Mouse (Mus musculus) bone marrow, adult 2 months (tissue): ENCODE measurements around the gene Mta3. TPM values are rescaled to one million over a fixed set of nuclear protein-coding genes. Genes with fewer than 3 reads are reported as not detected.

Experiments
- H3K27ac ChIP-seq: fragments of 200-500 bp; 2 replicates; pipeline ENCODE4 v1.5.1; 2012; ENCODE audit warnings: low read depth, mild to moderate bottlenecking, control low read depth, inconsistent platforms, low read length; ENCODE audit not compliant: control insufficient read depth, poor library complexity, insufficient read depth
- H3K4me1 ChIP-seq: fragments of 200-500 bp; 2 replicates; pipeline ENCODE4 v1.6.1; 2011; ENCODE audit warnings: low read length; ENCODE audit not compliant: control insufficient read depth, insufficient read depth
- H3K4me3 ChIP-seq: fragments of 200-500 bp; replicated peaks from 2 replicates; pipeline ENCODE3; 2011; ENCODE audit warnings: mild to moderate bottlenecking, low read depth, low read length, control low read depth; ENCODE audit not compliant: control insufficient read depth
- CTCF ChIP-seq: fragments of 200-500 bp; IDR thresholded peaks from 2 replicates; pipeline ENCODE4 v1.5.1; 2011; ENCODE audit warnings: low read length, control low read depth; ENCODE audit not compliant: control insufficient read depth, insufficient read depth
- POLR2A ChIP-seq: fragments of 200-500 bp; IDR thresholded peaks from 2 replicates; pipeline ENCODE4 v1.6.1; 2011; ENCODE audit warnings: low read depth, mild to moderate bottlenecking, control low read depth, low read length, borderline replicate concordance; ENCODE audit not compliant: control insufficient read depth
- WGBS: fragments of 180-500 bp; shearing (Covaris S2); methylation state at CpG from one replicate; pipeline ENCODE4 v1.1.7; 2018; 5-methylcytosine and 5-hydroxymethylcytosine counted together
- polyA plus RNA-seq: library from polyadenylated mRNA; stranded (reverse); fragments of >200 nt; gene quantifications from 2 replicates; pipeline ENCODE4 v1.2.4, GENCODE M21; 2011; ENCODE audit warnings: low replicate concordance; ENCODE audit not compliant: missing spikeins, insufficient read depth, insufficient read length

Gene Mta3
- polyA plus RNA-seq, 1 experiment = 15.8 TPM

DNA sequence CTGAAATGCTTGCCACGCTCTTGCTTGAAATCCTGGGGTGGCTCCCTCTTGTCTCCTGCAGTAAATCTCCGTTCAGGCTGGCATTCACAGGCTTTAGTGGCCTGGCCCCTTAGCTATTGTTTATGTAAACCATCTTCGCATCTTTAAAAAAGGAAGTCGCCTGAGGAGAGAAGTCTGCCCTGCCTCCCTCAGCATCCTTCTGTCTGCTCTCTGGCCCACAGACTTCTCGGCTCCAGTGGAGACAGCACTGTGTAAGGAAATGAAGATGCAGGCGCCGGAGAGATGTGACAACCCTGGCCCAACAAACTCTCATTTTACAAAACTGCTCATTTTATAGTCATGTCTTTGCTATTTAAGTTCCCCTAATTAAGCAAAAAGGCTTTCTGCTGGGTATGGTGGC, 24.0 kb upstream of the Mta3 start:
- WGBS = 57% methylated on average over 7 of the region's 7 CpGs
- TF ChIP-seq CTCF = no peak
- no peak for TF ChIP-seq POLR2A
- Histone ChIP-seq H3K27ac (no peak overlapping the region), H3K4me1 (no peaks in the 10 kb centered on the region), H3K4me3 (no peak overlapping the region)

DNA sequence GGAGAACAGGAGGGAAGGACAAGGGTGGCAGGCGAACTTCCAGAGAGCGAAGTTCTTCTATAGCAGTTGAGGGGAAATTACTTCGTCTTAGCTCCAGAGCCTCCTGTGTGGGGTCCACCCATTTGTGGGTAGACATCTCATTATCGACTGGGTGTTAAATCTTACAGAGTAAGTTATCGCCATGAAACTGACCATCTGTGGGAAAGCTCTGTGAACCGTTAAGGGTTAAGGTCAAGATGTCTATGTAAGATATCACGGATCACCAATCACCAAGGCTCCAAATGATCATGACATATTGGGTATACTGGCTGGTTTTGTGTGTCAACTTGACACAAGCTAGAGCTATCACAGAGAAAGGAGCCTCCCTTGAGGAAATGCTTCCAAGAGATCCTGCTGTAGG, 21.5 kb upstream of the Mta3 start:
- Histone ChIP-seq H3K4me1 (no peaks in the 10 kb centered on the region), H3K4me3 (no peak overlapping the region), H3K27ac (no peak overlapping the region)
- 76% methylated on average over 7 of the region's 7 CpGs for WGBS
- TF ChIP-seq CTCF = no peak
- no peak for TF ChIP-seq POLR2A

DNA sequence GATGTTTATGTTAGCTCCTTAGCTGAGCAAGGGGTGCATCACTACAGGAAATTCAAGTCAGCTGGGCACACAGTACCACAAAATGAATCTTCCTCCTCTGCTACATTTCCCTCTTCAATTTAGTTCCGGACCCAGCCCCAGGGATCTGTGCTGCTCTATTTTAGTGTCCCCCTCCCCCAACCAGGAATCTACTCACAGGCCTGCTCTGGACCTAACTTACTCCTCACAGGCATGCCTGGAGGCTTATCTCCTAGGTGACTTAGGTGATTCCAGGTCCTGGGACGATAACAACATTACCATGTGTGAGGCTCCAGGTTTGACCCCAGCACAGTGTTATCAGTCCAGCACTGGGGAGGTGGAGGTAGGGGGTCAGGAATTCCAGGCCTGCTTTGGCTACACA, 15.5 kb upstream of the Mta3 start:
- H3K4me1 ChIP-seq = no peaks in the 10 kb centered on the region
- no peak overlapping the region for H3K27ac ChIP-seq
- TF ChIP-seq CTCF (no peak), POLR2A (no peak)
- WGBS = 78% methylated on average over 2 of the region's 2 CpGs
- no peak overlapping the region for H3K4me3 ChIP-seq

DNA sequence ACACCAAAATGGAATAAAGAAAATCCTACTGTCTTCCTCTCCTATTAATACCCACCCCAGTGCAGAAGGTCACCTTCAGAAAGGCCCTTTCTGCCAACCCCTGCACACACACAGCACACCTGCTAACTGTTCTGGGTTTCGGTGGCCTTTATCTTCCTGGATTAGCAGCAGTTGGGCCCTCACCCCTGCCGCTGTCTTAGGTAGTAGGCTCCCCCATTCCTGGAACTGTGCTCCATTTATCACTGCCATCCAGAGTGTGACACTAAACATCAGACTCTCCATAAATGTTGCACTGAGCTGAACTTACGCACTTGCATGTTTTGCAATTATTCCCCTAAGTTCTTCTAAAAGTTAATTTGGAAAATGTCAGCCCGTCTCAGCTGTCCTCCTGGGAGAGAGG, 14.6 kb upstream of the Mta3 start:
- no peak overlapping the region for H3K27ac ChIP-seq
- H3K4me1 ChIP-seq = no peaks in the 10 kb centered on the region
- H3K4me3 ChIP-seq = no peak overlapping the region
- 75% methylated on average over 4 of the region's 4 CpGs for WGBS
- TF ChIP-seq POLR2A = no peak
- TF ChIP-seq CTCF = no peak

DNA sequence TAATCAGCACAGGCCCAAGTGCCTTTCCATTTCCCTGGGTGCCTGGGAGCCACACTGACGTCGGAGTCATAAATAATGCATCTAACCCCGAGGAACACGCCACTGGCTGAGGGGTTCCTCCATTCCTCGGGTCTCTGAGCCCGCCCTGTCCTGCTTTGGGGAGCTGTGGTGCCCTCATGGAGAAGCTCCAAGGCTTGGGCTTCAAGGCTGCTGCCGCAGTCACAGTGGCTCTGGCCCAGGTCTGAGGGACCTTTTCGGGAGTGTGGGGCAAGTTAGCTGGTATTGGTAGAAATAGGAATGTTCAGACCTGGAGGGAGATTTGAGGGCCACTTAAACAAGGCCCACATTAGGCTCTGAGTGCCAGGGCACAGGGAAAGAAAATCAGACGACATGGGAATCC, 12.0 kb upstream of the Mta3 start:
- TF ChIP-seq POLR2A (no peak), CTCF (no peak)
- H3K4me3 ChIP-seq = no peak overlapping the region
- H3K4me1 ChIP-seq = no peaks in the 10 kb centered on the region
- WGBS = 76% methylated on average over 9 of the region's 9 CpGs
- H3K27ac ChIP-seq = no peak overlapping the region

DNA sequence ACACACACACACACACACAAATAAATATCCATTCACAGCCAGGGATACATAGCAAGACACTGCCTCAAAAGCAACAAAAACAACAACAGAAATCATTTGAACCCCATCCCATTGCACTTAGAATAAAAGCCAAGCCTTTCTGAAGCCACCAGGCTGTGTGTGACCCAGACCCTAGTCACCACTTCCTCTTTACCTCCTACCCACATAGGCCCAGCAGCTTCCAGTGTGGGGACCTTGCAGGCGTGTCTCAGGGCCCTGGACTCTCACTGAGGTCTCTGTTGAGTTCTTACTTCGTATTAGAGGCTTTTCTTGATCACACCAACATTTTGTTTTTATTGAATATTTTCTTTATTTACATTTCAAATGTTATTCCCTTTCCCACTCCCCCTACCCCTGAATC, 10.2 kb upstream of the Mta3 start:
- no peak overlapping the region for H3K27ac ChIP-seq
- H3K4me1 ChIP-seq = no peaks in the 10 kb centered on the region
- TF ChIP-seq POLR2A (no peak), CTCF (no peak)
- WGBS = 15% methylated on average over 2 of the region's 2 CpGs
- no peak overlapping the region for H3K4me3 ChIP-seq

DNA sequence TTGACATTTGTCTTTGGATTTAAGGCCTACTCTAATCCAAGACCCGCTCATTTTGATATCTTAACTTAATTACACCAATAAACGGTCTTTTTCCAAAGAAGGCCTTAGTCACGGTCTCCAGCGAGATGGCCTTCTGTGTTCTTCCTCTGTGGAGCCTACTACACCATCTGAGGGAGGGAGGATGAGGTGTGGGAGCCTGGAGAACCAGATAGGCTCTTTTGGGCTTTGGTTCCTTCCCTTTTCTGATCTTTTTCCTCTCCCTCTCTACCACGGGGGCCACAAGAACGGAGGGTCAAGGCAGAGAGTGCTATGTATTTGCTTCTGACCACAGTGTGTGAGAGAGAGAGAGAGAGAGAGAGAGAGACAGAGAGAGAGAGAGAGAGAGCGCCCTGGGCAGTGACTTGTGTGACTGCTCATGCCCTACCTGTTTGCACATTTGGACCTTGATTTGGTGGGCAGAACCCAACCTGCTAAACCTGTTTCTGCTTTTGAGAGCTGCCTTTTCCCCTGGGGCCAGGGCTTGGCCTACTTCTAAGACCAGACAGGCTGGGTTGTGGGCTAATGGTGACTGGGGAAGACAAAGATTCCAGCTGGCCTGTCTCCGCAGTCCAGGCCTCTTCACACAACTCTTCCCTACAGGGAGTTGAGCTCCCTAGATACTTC, 6.8 kb upstream of the Mta3 start:
- TF ChIP-seq CTCF (no peak), POLR2A (no peak)
- Histone ChIP-seq H3K4me1 (no peaks in the 10 kb centered on the region), H3K4me3 (no peak overlapping the region), H3K27ac (no peak overlapping the region)
- 30% methylated on average over 8 of the region's 8 CpGs for WGBS

DNA sequence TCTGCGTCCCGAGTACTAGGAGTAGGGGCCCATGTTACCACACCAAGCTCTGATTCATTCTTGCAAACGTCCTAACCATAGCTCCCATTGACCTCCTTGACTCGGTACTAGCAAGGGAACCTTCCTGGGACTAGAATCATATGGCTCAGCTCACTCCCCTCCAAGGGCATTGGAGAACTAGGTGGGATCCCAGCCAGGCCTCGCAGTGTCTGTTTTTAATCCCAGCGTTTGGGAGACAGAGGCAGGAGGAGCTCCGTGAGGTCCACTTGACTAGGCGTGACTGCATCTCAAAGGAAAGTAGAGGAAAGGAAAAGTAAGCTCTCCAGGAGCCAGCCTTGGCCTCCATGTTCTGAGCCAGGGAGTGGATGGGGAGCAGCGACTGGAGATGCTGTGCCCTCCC, 5.8 kb upstream of the Mta3 start:
- no peak overlapping the region for H3K27ac ChIP-seq
- WGBS = 84% methylated on average over 9 of the region's 9 CpGs
- no peak overlapping the region for H3K4me3 ChIP-seq
- TF ChIP-seq POLR2A (no peak), CTCF (no peak)
- no peaks in the 10 kb centered on the region for H3K4me1 ChIP-seq

DNA sequence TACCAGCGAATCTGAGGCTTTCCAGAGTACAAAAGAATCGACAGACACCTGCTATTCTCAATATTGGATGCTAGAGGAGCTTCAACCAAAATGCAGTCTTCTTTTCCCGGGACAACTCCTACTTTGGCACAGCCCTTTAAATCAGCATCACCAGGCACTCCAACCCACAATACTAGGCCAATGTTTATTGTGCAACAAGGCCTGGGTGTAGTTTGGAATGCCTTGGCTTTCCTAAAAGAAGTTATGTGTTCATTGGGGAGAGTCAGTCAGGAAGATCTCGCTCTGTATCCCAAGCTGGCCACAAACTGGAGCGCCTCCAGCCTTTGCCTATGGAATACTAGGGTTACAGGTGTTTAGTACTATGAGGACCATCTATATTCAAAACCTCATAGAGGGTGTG, 1.5 kb upstream of the Mta3 start:
- TF ChIP-seq CTCF (no peak), POLR2A (no peak)
- Histone ChIP-seq H3K4me3 (no peak overlapping the region), H3K27ac (no peak overlapping the region), H3K4me1 (peaks cover 3% of the 10 kb centered on the region; the same call in 1 of the 2 replicates)
- 89% methylated on average over 5 of the region's 5 CpGs for WGBS
